Mouse (Mus musculus): ENCODE results near the gene Rnf141. TPM values are rescaled to one million over a fixed set of nuclear protein-coding genes. Genes with fewer than 3 reads are reported as not detected.

Rnf141 gene
- total and polyA plus RNA-seq, 2 experiments from 2014 or later = 36.7 to 98.8 TPM

- H3K9me3 ChIP-seq (ENCODE audit: low read length) = no peaks in the 10 kb centered on the region
- no peaks in the 10 kb centered on the region for H3K27me3 ChIP-seq (ENCODE audit: insufficient read depth, low read length)
- no peak for TF ChIP-seq CTCF (IDR thresholded peaks at IDR 0.05; ENCODE audit: low read depth)
- 60% methylated on average over 3 of the region's 3 CpGs for WGBS
- H3K4me1 ChIP-seq (ENCODE audit: insufficient read depth, low read length) = no peaks in the 10 kb centered on the region
- H3K36me3 ChIP-seq (ENCODE audit: insufficient read depth, low read length) = peaks cover 17% of the 10 kb centered on the region
- H3K4me3 ChIP-seq (ENCODE audit: low read length) = no peak overlapping the region
- H3K4me2 ChIP-seq (ENCODE audit: low read depth, low read length) = no peak overlapping the region
- no peak overlapping the region for H3K27ac ChIP-seq
- H3K9ac ChIP-seq (replicated peaks; ENCODE audit: low read length) = no peak overlapping the region
- no peak for ATAC-seq
- no peak for DNase-seq (ENCODE audit: low spot score)
Observed at GRCm38 (mm10) chr7:110834522-110834921, 9.7 kb downstream of the Rnf141 start.

DNA sequence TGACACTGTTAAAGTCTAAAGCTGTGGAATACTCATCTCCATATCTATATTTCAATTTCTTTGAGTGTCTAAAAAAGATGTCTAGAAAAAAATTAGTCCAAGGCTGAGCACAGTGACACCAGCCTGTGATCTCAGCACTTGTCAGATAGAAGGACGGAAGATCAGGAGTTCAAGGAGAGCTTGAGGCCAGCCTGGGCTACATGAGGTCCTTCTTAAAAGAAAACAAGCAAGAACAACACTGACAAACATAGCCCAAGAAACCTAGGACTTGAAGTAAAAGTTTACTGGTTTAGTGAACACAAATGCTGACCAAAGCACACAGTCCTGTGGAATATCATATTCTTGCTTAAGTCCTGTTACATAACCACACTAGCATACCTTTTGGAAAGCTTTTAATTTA, 10.2 kb downstream of the Rnf141 start:
- Histone ChIP-seq H3K4me2 (ENCODE audit: low read depth, low read length) (no peak overlapping the region), H3K9ac (replicated peaks; ENCODE audit: low read length) (no peak overlapping the region), H3K27ac (no peak overlapping the region), H3K4me1 (ENCODE audit: insufficient read depth, low read length) (no peaks in the 10 kb centered on the region), H3K27me3 (ENCODE audit: insufficient read depth, low read length) (no peaks in the 10 kb centered on the region), H3K9me3 (ENCODE audit: low read length) (no peaks in the 10 kb centered on the region), H3K4me3 (ENCODE audit: low read length) (no peak overlapping the region), H3K36me3 (ENCODE audit: insufficient read depth, low read length) (peaks cover 17% of the 10 kb centered on the region)
- DNase-seq (ENCODE audit: low spot score) = no peak
- no peak for TF ChIP-seq CTCF (IDR thresholded peaks at IDR 0.05; ENCODE audit: low read depth)
- WGBS = 100% methylated on average over 1 of the region's 1 CpGs
- ATAC-seq = no peak

- H3K36me3 ChIP-seq (ENCODE audit: insufficient read depth, low read length) = peaks cover 17% of the 10 kb centered on the region
- no peak overlapping the region for H3K4me3 ChIP-seq (ENCODE audit: low read length)
- TF ChIP-seq CTCF (IDR thresholded peaks at IDR 0.05; ENCODE audit: low read depth) = no peak
- WGBS = 100% methylated on average over 1 of the region's 1 CpGs
- DNase-seq (ENCODE audit: low spot score) = no peak
- H3K9ac ChIP-seq (replicated peaks; ENCODE audit: low read length) = no peak overlapping the region
- H3K27ac ChIP-seq = no peak overlapping the region
- H3K27me3 ChIP-seq (ENCODE audit: insufficient read depth, low read length) = no peaks in the 10 kb centered on the region
- no peaks in the 10 kb centered on the region for H3K4me1 ChIP-seq (ENCODE audit: insufficient read depth, low read length)
- H3K9me3 ChIP-seq (ENCODE audit: low read length) = no peaks in the 10 kb centered on the region
- no peak overlapping the region for H3K4me2 ChIP-seq (ENCODE audit: low read depth, low read length)
- ATAC-seq = no peak
Observed at GRCm38 (mm10) chr7:110833024-110833423, 11.2 kb downstream of the Rnf141 start.

DNA sequence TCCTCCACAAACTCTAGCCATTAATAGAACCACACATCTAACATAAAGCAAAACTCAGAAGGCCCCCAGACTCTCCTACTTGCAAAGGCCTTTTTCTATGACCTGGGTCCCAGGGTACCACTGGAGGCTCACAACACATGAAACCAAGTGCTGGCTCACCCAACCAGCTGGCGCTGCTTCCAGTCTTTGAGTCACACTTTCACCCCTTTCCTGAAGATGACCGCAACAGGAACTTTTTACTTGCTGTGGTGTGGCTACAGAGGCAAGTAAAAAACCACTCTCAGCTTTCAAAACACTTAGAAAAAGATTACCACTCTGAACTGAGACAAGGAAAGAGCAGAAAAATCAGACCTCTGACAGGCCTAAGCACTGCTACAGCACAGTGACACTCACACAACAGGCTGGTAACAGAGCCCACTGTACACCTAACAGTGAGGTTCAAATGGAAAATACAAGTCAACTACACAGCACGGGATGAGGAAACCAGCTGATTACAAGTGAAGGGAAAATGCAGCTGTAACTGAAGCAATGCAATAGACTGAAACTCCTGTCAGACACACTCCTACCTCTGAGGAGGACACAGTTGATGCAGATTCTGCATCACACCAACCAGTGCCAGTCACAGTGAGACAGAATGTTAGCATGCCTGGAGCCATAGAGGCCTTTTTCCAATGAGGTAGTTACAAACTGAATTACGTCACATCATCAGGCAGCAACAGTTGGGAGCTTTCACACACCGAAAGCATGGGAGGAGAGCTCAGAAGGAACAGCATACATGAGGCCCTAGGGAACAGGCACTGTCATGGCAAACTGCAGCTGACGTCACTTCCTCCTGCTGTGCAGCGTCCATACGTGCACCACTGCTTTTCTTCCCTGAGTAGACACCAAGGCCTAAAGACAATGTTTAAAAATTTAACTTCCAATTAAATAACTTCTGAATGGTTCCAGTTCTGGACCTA, 20.0 kb downstream of the Rnf141 start:
- H3K27ac ChIP-seq = no peak overlapping the region
- no peak overlapping the region for H3K4me2 ChIP-seq (ENCODE audit: low read depth, low read length)
- ATAC-seq = no peak
- no peak for TF ChIP-seq CTCF (IDR thresholded peaks at IDR 0.05; ENCODE audit: low read depth)
- 79% methylated on average over 8 of the region's 8 CpGs for WGBS
- no peak overlapping the region for H3K4me3 ChIP-seq (ENCODE audit: low read length)
- no peak for DNase-seq (ENCODE audit: low spot score)
- no peaks in the 10 kb centered on the region for H3K27me3 ChIP-seq (ENCODE audit: insufficient read depth, low read length)
- H3K9ac ChIP-seq (replicated peaks; ENCODE audit: low read length) = no peak overlapping the region
- H3K36me3 ChIP-seq (ENCODE audit: insufficient read depth, low read length) = peaks cover 16% of the 10 kb centered on the region
- no peaks in the 10 kb centered on the region for H3K9me3 ChIP-seq (ENCODE audit: low read length)
- no peaks in the 10 kb centered on the region for H3K4me1 ChIP-seq (ENCODE audit: insufficient read depth, low read length)

DNA sequence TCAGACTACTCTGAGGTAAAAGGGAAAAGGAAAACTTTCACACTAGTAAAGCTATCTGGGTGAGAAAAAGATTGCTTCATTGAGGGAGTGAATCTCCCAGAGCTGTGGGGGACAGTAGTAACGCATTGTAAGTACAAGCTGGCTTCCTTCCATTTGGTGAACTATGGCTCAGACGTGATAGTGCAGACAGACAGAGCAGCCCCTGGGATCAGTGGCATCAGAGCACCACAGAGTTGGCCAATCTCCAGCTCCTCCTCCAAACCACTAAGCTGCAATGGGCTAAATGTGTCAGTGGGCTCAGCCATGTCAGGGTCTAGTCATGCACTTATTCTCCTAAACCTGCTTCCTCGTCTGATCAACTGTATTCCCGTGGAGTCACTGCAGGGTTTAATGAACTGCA, 20.7 kb downstream of the Rnf141 start:
- ATAC-seq = no peak
- 60% methylated on average over 4 of the region's 4 CpGs for WGBS
- DNase-seq (ENCODE audit: low spot score) = peak; percentile 28

DNA sequence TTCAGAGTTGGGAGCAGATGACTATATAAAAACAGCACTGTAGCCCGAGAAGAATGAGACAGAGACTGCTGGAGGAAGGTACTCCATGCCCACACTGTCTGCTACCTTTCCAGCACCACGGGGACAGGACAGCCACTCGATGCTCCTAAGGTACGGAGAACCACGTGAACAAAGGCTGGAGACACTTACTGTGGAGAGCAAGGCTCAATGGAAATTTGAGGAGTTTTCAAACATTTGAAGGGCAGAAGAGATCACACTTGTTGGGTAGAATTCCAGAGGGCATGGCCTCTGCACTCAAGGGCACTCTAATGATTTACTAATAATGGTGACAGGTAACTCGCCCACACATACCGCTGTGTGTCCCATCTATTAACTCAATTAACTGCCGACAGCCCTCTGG, 21.2 kb downstream of the Rnf141 start:
- TF ChIP-seq CTCF (IDR thresholded peaks at IDR 0.05; ENCODE audit: low read depth) = no peak
- WGBS = 87% methylated on average over 8 of the region's 8 CpGs
- ATAC-seq = no peak

More for the DNA sequence above, 20.7 kb downstream of the Rnf141 start:
- Histone ChIP-seq H3K4me2 (ENCODE audit: low read depth, low read length) (no peak overlapping the region), H3K9ac (replicated peaks; ENCODE audit: low read length) (no peak overlapping the region), H3K9me3 (ENCODE audit: low read length) (no peaks in the 10 kb centered on the region), H3K4me3 (ENCODE audit: low read length) (no peak overlapping the region), H3K4me1 (ENCODE audit: insufficient read depth, low read length) (no peaks in the 10 kb centered on the region), H3K36me3 (ENCODE audit: insufficient read depth, low read length) (peaks cover 16% of the 10 kb centered on the region), H3K27me3 (ENCODE audit: insufficient read depth, low read length) (no peaks in the 10 kb centered on the region), H3K27ac (no peak overlapping the region)
- no peak for TF ChIP-seq CTCF (IDR thresholded peaks at IDR 0.05; ENCODE audit: low read depth)

GRCm38 (mm10) chr7:110822055-110822454, 22.2 kb downstream of the Rnf141 start:
- Histone ChIP-seq H3K27ac (no peak overlapping the region), H3K27me3 (ENCODE audit: insufficient read depth, low read length) (no peaks in the 10 kb centered on the region), H3K4me1 (ENCODE audit: insufficient read depth, low read length) (no peaks in the 10 kb centered on the region), H3K4me3 (ENCODE audit: low read length) (no peak overlapping the region), H3K9me3 (ENCODE audit: low read length) (no peaks in the 10 kb centered on the region), H3K9ac (replicated peaks; ENCODE audit: low read length) (no peak overlapping the region), H3K4me2 (ENCODE audit: low read depth, low read length) (no peak overlapping the region), H3K36me3 (ENCODE audit: insufficient read depth, low read length) (peaks cover 16% of the 10 kb centered on the region)
- ATAC-seq (no peak), DNase-seq (ENCODE audit: low spot score) (no peak)
- WGBS = 49% methylated on average over 4 of the region's 4 CpGs
- TF ChIP-seq CTCF (IDR thresholded peaks at IDR 0.05; ENCODE audit: low read depth) = no peak

More for the DNA sequence above, 21.2 kb downstream of the Rnf141 start:
- Histone ChIP-seq H3K36me3 (ENCODE audit: insufficient read depth, low read length) (peaks cover 16% of the 10 kb centered on the region), H3K4me3 (ENCODE audit: low read length) (no peak overlapping the region), H3K27me3 (ENCODE audit: insufficient read depth, low read length) (no peaks in the 10 kb centered on the region), H3K4me1 (ENCODE audit: insufficient read depth, low read length) (no peaks in the 10 kb centered on the region), H3K9ac (replicated peaks; ENCODE audit: low read length) (no peak overlapping the region), H3K27ac (no peak overlapping the region), H3K4me2 (ENCODE audit: low read depth, low read length) (no peak overlapping the region), H3K9me3 (ENCODE audit: low read length) (no peaks in the 10 kb centered on the region)
- DNase-seq (ENCODE audit: low spot score) = no peak

Measured in hindbrain, postnatal 0 days (tissue).